Mouse (Mus musculus) stomach, postnatal 0 days (tissue): ENCODE measurements around the gene Psmc5.

Source experiments
- CTCF ChIP-seq: IDR thresholded peaks from 2 replicates; pipeline ENCODE4 v1.5.1; 2016; ENCODE audit warnings: antibody characterized with exemption, low read depth, mild to moderate bottlenecking, moderate library complexity
- EP300 ChIP-seq: optimal IDR thresholded peaks from 2 replicates; pipeline ENCODE3; 2016; ENCODE audit warnings: antibody characterized with exemption

DNA sequence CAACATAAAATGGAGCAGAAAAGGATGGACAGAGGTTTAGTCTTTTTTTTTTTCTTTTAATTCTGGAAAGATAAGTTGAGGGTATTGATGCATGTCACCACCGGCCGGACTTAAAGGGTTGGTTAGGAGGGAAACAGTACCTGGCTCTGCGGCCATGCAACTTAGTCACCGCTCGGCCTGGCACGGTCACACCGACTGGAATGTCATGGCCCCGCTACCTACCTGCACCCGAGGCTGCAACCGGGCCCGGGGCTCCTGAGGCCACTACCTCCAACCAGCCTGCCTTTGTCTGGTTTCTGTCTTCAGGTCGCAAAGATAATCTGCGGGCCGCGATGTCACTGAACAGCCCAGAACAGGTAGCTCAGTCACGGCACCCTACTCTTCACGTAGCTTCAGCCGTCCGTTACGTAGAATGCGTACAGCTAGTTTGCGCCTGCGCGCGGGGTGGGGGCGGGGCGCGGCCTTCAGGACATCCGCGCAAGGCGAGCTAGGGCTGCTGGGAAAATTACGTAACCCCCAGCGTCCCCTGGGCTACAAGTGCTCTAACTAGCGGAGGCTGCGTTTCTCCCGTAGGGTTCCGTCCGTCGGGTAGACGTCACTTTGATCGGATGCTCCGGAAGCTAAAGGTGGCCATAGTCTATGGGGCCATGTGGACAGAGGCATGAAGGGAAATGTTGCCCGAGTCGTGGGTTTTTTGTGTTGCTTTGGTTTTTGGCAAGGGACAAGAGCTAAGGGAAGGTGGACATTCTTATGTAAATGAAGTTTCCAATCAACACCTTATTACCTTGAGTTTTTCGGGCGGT lies 39.8 kb upstream of the Psmc5 start, which contains the start of gene Ccdc47:
- TF ChIP-seq CTCF, result 0 out of 2 replicates have a peak, but pooled peaks have one; percentile 20
- peak; percentile 38 for TF ChIP-seq EP300
